Mouse (Mus musculus): Measurements from ENCODE around the gene Csf2. TPM values are rescaled to one million over a fixed set of nuclear protein-coding genes. Genes with fewer than 3 reads are reported as not detected.

Csf2 gene
- polyA plus RNA-seq, 1 experiment from 2014 or later = not detected

DNA sequence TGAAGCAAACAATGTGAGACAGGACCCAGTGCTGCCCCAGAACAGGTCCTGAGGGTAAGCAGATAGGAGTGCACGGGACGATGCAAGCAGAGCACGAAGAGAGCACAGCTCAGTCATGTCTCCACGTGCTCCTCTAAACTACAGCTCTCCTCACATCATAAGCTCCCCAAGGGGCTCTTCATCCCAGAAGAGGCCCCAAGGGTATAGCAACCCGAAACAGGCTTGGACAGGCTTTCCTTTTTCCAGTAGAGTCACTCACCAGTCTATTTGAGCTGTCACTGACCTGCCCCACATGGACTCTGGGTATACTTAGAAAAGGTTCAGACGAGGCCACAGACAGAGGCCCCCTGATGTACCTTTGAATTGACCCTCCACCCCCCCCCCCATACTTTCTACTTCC, 5.0 kb downstream of the Csf2 start:
- H3K9ac ChIP-seq (replicated peaks; ENCODE audit: low read length) = no peak overlapping the region
- no peak overlapping the region for H3K27ac ChIP-seq (ENCODE audit: low read length)
- WGBS = 72% methylated on average over 6 of the region's 6 CpGs
- H3K4me3 ChIP-seq (ENCODE audit: low read length) = no peak overlapping the region
- no peaks in the 10 kb centered on the region for H3K27me3 ChIP-seq (ENCODE audit: insufficient read depth, low read length)
- no peak overlapping the region for H3K4me2 ChIP-seq (replicated peaks; ENCODE audit: low read depth, low read length)
- H3K4me1 ChIP-seq (ENCODE audit: insufficient read depth, low read length) = no peaks in the 10 kb centered on the region
- ATAC-seq (ENCODE audit: low FRiP score, low TSS enrichment) = no peak
- H3K36me3 ChIP-seq (ENCODE audit: insufficient read depth, low read length) = no peaks in the 10 kb centered on the region
- H3K9me3 ChIP-seq (ENCODE audit: low read length) = no peaks in the 10 kb centered on the region

DNA sequence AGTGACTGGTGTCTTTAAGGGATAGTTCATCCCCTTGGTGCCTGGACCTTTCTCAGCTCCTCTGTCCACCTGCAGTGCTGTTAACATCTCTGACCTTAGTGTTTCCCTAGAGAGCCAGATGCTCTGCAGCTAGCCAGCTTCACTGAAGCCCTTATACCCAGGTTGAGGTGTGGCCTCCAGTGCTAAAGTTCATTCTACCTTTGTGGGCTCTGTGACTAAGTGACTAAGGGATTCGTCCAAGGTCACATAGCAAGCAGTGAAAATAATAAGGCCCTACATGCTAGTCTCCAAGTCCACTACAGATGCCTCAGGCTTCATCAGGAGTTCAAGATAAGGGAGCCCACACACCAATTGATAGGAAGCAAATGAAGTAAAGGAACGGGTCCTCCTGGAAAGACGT, 7.0 kb downstream of the Csf2 start:
- H3K4me3 ChIP-seq (ENCODE audit: low read length) = no peak overlapping the region
- WGBS = 89% methylated on average over 3 of the region's 3 CpGs
- no peak overlapping the region for H3K9ac ChIP-seq (replicated peaks; ENCODE audit: low read length)
- no peak overlapping the region for H3K4me2 ChIP-seq (replicated peaks; ENCODE audit: low read depth, low read length)
- no peak overlapping the region for H3K27ac ChIP-seq (ENCODE audit: low read length)
- no peaks in the 10 kb centered on the region for H3K36me3 ChIP-seq (ENCODE audit: insufficient read depth, low read length)
- H3K9me3 ChIP-seq (ENCODE audit: low read length) = no peaks in the 10 kb centered on the region
- H3K27me3 ChIP-seq (ENCODE audit: insufficient read depth, low read length) = no peaks in the 10 kb centered on the region
- ATAC-seq (ENCODE audit: low FRiP score, low TSS enrichment) = no peak
- no peaks in the 10 kb centered on the region for H3K4me1 ChIP-seq (ENCODE audit: insufficient read depth, low read length)

DNA sequence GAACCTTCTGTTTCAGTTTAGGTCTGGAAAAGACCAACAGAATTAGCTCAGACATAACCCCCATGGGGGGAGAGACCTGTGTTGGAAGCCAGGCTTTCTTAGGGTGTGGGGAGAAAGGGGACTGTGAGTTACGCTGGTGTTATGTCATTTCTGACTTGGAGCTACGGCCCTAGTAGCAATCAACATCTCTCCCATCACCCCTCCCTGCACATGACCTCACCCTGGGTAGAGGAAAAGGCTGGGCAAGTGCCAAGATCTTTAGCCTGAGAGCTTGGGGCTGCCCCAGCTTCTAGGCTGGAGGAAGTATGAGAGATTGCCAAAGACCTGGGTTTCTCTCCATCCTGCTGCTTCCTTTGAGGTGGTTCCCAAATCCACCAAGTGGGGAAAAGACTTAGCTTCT, 12.5 kb downstream of the Csf2 start:
- H3K4me1 ChIP-seq (ENCODE audit: insufficient read depth, low read length) = no peaks in the 10 kb centered on the region
- H3K27ac ChIP-seq (ENCODE audit: low read length) = no peak overlapping the region
- H3K27me3 ChIP-seq (ENCODE audit: insufficient read depth, low read length) = no peaks in the 10 kb centered on the region
- ATAC-seq (ENCODE audit: low FRiP score, low TSS enrichment) = no peak
- H3K4me3 ChIP-seq (ENCODE audit: low read length) = no peak overlapping the region
- H3K9ac ChIP-seq (replicated peaks; ENCODE audit: low read length) = no peak overlapping the region
- no peaks in the 10 kb centered on the region for H3K9me3 ChIP-seq (ENCODE audit: low read length)
- H3K36me3 ChIP-seq (ENCODE audit: insufficient read depth, low read length) = no peaks in the 10 kb centered on the region
- 49% methylated on average over 2 of the region's 2 CpGs for WGBS
- H3K4me2 ChIP-seq (replicated peaks; ENCODE audit: low read depth, low read length) = no peak overlapping the region

DNA sequence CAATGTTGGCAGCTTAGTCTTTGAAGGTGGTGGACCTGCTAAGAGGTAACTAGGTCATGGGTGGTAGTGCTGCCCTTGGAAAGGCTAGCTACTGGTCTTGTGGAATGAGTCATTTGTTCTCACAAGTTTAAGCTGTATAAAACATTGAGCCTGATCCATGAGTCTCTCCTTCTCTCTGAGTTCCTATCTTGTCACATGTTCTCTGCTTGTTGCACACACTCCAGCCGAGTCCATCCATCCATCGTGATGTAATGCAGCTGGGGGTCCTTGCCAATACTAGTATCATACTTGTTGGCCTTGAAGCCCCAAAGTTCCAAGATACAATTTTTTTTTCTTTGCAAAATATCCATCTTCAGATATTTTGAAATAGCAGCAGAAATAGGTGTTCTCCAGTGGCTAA, 22.0 kb downstream of the Csf2 start:
- 89% methylated on average over 2 of the region's 2 CpGs for whole genome bisulfite sequencing
- no peaks in the 10 kb centered on the region for H3K4me1 ChIP-seq (ENCODE audit: insufficient read depth, low read length)
- no peak overlapping the region for H3K9ac ChIP-seq (replicated peaks; ENCODE audit: low read length)
- H3K4me3 ChIP-seq (ENCODE audit: low read length) = no peak overlapping the region
- ATAC-seq (ENCODE audit: low FRiP score, low TSS enrichment) = no peak
- no peaks in the 10 kb centered on the region for H3K36me3 ChIP-seq (ENCODE audit: insufficient read depth, low read length)
- no peaks in the 10 kb centered on the region for H3K27me3 ChIP-seq (ENCODE audit: insufficient read depth, low read length)
- H3K27ac ChIP-seq (ENCODE audit: low read length) = no peak overlapping the region
- H3K4me2 ChIP-seq (replicated peaks; ENCODE audit: low read depth, low read length) = no peak overlapping the region
- no peaks in the 10 kb centered on the region for H3K9me3 ChIP-seq (ENCODE audit: low read length)

DNA sequence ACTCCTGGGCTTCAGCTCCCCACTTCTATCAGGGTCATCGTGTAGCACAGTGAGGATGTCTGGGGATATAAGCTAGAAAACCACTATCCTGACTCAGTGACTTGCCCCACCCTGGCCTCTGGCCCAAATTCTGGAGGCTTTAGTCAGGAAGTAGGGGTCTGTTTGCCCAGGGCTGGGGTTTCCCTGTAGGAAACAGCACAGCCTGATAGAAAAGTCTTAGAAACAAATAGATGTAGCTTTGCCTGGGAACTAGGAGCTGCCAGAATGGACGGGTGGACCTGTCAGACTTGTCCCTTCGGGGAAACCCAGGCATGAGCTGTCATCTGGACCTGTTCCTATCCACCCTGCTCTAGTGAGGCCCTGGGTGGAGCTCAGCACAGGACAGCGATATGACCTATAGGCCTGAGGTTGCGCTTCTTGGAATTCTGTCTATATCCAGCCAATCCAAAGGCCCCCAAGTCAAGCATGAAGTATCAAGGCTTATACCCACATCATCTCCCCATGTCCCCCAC, 24.9 kb downstream of the Csf2 start:
- H3K9ac ChIP-seq (replicated peaks; ENCODE audit: low read length) = no peak overlapping the region
- H3K27ac ChIP-seq (ENCODE audit: low read length) = no peak overlapping the region
- no peak overlapping the region for H3K4me3 ChIP-seq (ENCODE audit: low read length)
- WGBS = 87% methylated on average over 5 of the region's 5 CpGs
- no peak overlapping the region for H3K4me2 ChIP-seq (replicated peaks; ENCODE audit: low read depth, low read length)
- H3K27me3 ChIP-seq (ENCODE audit: insufficient read depth, low read length) = no peaks in the 10 kb centered on the region
- ATAC-seq (ENCODE audit: low FRiP score, low TSS enrichment) = no peak
- no peaks in the 10 kb centered on the region for H3K4me1 ChIP-seq (ENCODE audit: insufficient read depth, low read length)
- H3K9me3 ChIP-seq (ENCODE audit: low read length) = no peaks in the 10 kb centered on the region
- H3K36me3 ChIP-seq (ENCODE audit: insufficient read depth, low read length) = no peaks in the 10 kb centered on the region

DNA sequence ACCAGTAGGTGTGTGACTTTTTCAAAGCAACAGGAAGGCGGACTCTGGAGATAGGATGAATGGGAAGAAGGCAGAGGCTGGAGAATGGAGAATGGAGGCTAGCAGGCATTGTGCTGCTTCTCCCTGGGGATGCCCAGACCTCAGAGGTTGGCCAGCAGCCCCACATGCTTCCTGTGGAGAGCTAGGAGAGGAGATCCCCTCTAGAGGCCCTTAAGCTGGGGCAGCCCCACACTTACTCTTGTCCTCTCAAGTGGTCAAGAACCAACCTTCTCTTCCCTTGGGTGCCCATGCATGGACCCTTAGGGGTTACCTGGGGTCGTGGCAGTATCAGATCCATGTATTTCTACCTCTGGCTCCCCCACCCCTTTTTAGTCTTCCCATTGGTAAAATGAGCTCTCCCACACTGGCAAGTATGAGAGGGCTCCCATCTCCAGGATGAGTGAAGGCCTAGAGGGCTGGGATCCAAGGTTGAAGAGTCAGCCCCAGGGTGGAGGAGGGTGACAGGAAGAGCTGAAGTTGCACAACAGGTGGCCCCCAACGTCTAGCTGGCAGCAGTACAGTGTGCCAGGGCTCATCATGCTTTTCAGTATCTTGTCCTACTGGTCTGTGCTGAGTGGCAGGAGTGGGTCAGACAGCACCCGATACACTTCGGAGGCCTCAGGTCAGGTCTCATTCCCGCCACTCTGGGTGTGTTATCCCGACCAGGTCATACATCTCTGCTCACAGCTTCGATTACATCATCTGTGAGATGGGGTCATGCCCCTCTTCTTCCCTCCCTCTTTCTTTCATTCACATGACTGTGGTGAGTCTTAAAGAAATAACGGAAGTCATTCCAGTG, 25.6 kb downstream of the Csf2 start:
- Histone ChIP-seq H3K27ac (ENCODE audit: low read length) (no peak overlapping the region), H3K9ac (replicated peaks; ENCODE audit: low read length) (no peak overlapping the region), H3K9me3 (ENCODE audit: low read length) (no peaks in the 10 kb centered on the region), H3K27me3 (ENCODE audit: insufficient read depth, low read length) (no peaks in the 10 kb centered on the region), H3K4me2 (replicated peaks; ENCODE audit: low read depth, low read length) (no peak overlapping the region), H3K4me1 (ENCODE audit: insufficient read depth, low read length) (no peaks in the 10 kb centered on the region), H3K4me3 (ENCODE audit: low read length) (no peak overlapping the region), H3K36me3 (ENCODE audit: insufficient read depth, low read length) (no peaks in the 10 kb centered on the region)
- WGBS = 73% methylated on average over 9 of the region's 9 CpGs
- ATAC-seq (ENCODE audit: low FRiP score, low TSS enrichment) = no peak

DNA sequence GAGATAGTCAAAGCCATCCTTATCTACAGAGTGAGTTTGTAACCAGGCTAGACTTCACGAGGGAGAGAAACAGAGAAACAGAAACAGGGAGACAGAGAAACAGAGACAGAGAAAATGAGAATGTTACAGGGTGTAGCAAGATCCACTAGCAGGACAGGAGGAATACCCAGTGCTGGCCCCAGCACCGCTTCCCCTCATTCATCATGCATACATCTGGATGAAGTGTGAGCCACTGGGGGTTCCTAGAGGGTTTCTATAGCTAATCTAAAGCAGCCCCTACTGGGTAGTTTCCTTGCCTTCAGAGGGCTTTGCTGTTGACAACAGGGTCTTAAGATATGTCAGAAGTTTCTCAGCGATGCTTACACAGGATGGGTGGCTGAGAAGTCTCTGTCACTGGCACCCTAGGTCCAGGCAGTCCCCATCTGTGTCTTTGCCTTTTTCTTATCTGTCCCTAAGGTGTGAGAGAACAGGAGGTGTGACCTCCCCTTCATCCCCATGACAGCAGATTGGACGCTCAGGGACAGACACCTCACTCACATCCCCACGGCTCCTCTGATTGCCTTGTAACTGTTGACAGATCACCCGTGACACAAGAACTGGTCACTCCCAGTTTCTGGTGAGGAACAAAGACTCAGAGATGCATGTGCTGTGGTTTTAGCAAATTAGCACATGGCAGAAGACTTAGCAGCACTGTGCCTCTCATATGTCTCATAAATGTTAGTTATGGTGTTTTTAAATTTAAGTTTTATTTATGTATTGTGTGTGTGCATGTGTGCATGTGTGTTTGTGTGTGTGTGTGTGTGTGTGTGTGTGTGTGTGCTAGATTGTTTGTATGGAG, 29.3 kb downstream of the Csf2 start:
- WGBS = 40% methylated on average over 6 of the region's 6 CpGs
- no peak for ATAC-seq (ENCODE audit: low FRiP score, low TSS enrichment)
- H3K9me3 ChIP-seq (ENCODE audit: low read length) = no peaks in the 10 kb centered on the region

DNA sequence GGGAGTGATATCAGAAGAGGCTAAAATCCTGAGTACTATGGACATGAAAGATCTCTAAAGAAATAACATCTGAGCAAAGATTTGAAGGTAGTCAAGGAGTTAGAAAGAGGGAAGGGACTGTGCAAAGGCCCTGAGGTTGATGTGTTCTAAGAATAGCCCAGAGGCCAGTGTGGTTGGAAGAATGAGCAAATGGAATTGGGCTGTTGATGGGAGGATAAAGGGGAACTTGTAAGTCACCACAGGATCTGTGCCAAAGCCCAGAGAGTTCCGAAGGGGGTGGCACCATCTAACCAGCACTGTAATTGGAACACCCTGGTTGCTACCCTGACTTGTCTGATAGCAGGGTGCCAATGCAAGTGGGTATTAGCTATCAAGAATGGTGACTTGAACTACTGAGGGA, 30.3 kb downstream of the Csf2 start:
- WGBS = 75% methylated on average over 1 of the region's 1 CpGs
- H3K27me3 ChIP-seq (ENCODE audit: insufficient read depth, low read length) = no peaks in the 10 kb centered on the region

More for the DNA sequence above, 29.3 kb downstream of the Csf2 start:
- H3K27me3 ChIP-seq (ENCODE audit: insufficient read depth, low read length) = no peaks in the 10 kb centered on the region
- H3K4me2 ChIP-seq (replicated peaks; ENCODE audit: low read depth, low read length) = no peak overlapping the region
- H3K9ac ChIP-seq (replicated peaks; ENCODE audit: low read length) = no peak overlapping the region
- no peak overlapping the region for H3K4me3 ChIP-seq (ENCODE audit: low read length)
- no peak overlapping the region for H3K27ac ChIP-seq (ENCODE audit: low read length)
- H3K36me3 ChIP-seq (ENCODE audit: insufficient read depth, low read length) = no peaks in the 10 kb centered on the region
- no peaks in the 10 kb centered on the region for H3K4me1 ChIP-seq (ENCODE audit: insufficient read depth, low read length)

DNA sequence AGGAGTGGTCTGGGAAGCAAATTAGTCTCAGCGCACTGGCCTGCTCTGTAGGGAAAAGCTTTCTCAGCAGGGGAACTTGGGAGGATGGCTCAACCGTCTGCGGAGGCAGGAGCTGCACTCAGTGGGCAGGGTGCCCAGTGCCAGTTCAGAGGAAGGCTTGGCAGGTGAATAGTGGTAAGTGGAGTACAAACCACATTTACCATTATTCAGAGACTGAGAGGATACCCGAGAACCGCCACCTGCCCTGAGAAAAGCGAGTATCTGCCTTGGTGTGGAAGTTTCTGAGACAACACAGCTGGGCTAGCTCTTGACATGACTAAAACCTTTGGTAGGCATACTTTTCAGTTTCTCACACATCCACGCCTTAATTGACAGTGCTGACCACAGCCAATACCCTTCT, 32.1 kb downstream of the Csf2 start:
- Histone ChIP-seq H3K4me3 (ENCODE audit: low read length) (no peak overlapping the region), H3K36me3 (ENCODE audit: insufficient read depth, low read length) (no peaks in the 10 kb centered on the region), H3K27me3 (ENCODE audit: insufficient read depth, low read length) (no peaks in the 10 kb centered on the region), H3K9me3 (ENCODE audit: low read length) (no peaks in the 10 kb centered on the region), H3K4me1 (ENCODE audit: insufficient read depth, low read length) (peaks cover 4% of the 10 kb centered on the region; the same call in 1 of the 2 replicates), H3K27ac (ENCODE audit: low read length) (no peak overlapping the region), H3K4me2 (replicated peaks; ENCODE audit: low read depth, low read length) (no peak overlapping the region), H3K9ac (replicated peaks; ENCODE audit: low read length) (no peak overlapping the region)
- WGBS = 69% methylated on average over 7 of the region's 7 CpGs
- no peak for ATAC-seq (ENCODE audit: low FRiP score, low TSS enrichment)

More for the DNA sequence above, 30.3 kb downstream of the Csf2 start:
- Histone ChIP-seq H3K4me2 (replicated peaks; ENCODE audit: low read depth, low read length) (no peak overlapping the region), H3K27ac (ENCODE audit: low read length) (no peak overlapping the region), H3K9me3 (ENCODE audit: low read length) (no peaks in the 10 kb centered on the region), H3K9ac (replicated peaks; ENCODE audit: low read length) (no peak overlapping the region), H3K36me3 (ENCODE audit: insufficient read depth, low read length) (no peaks in the 10 kb centered on the region), H3K4me1 (ENCODE audit: insufficient read depth, low read length) (peaks cover 4% of the 10 kb centered on the region; the same call in 1 of the 2 replicates), H3K4me3 (ENCODE audit: low read length) (no peak overlapping the region)
- ATAC-seq (ENCODE audit: low FRiP score, low TSS enrichment) = no peak

DNA sequence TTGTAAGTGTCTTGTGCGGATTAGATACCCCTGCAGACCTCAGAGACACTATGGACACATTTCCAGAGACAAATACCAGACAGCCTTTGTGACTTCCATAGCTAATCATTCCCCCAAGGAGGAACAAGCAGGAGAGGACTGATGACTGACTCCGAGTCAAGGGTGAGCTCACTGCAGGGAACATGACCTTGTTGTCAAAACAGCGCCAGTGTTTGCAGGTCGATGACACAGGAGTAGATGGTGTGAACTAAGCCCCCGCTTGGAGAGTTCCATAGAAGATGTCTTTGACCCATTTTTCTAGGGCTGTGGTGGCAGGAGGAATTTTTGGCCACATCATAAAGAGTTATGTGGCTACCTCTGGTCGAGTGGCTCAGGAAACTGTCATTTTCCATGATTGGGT, 33.4 kb downstream of the Csf2 start:
- 71% methylated on average over 6 of the region's 6 CpGs for WGBS
- H3K4me2 ChIP-seq (replicated peaks; ENCODE audit: low read depth, low read length) = no peak overlapping the region
- H3K9me3 ChIP-seq (ENCODE audit: low read length) = no peaks in the 10 kb centered on the region
- peaks cover 4% of the 10 kb centered on the region; the same call in 1 of the 2 replicates for H3K4me1 ChIP-seq (ENCODE audit: insufficient read depth, low read length)
- no peaks in the 10 kb centered on the region for H3K27me3 ChIP-seq (ENCODE audit: insufficient read depth, low read length)
- H3K36me3 ChIP-seq (ENCODE audit: insufficient read depth, low read length) = no peaks in the 10 kb centered on the region
- no peak overlapping the region for H3K27ac ChIP-seq (ENCODE audit: low read length)
- H3K9ac ChIP-seq (replicated peaks; ENCODE audit: low read length) = no peak overlapping the region
- no peak for ATAC-seq (ENCODE audit: low FRiP score, low TSS enrichment)
- H3K4me3 ChIP-seq (ENCODE audit: low read length) = no peak overlapping the region

Data from kidney, embryonic 16.5 days (tissue).